Mouse (Mus musculus) layer of hippocampus, postnatal 14 days (tissue): ENCODE results near the gene Tsga10ip. TPM values are rescaled to one million over a fixed set of nuclear protein-coding genes. Genes with fewer than 3 reads are reported as not detected.
A peak's percentile ranks its signal among the peaks of the same experiment; 100 is the strongest.
"Not testable (repeated sequence)": the region's sequence is repeated elsewhere in the genome, so short reads cannot be mapped to it uniquely, and the experiment has no call there.

Experiments used
- DNase-seq, 2 experiments: peaks; one replicate each; pipeline ENCODE4 v3.0.0; 2021 to 2022; ENCODE audit warnings: low spot score in 2 of 2, mixed read lengths in 1 of 2
- total RNA-seq, 2 experiments: library from RNA; stranded (reverse); gene quantifications; 2 replicates each; pipeline ENCODE4 v1.2.3; 2021

The Tsga10ip gene
- total RNA-seq, 2 experiments from 2014 or later = 0.67 TPM; not detected in 1

GRCm38 (mm10) chr19:5424092-5424781 lies 21.9 kb upstream of the Tsga10ip start:
- DNase-seq = peak; percentile 63 to 69

GRCm38 (mm10) chr19:5423561-5423960 lies 21.2 kb upstream of the Tsga10ip start:
- DNase-seq = no peak

GRCm38 (mm10) chr19:5422895-5423443 lies 20.6 kb upstream of the Tsga10ip start:
- DNase-seq = no peak

- DNase-seq = no peak
Measured at GRCm38 (mm10) chr19:5422267-5422666, 19.9 kb upstream of the Tsga10ip start.

GRCm38 (mm10) chr19:5421784-5422183 lies 19.5 kb upstream of the Tsga10ip start:
- no peak for DNase-seq

GRCm38 (mm10) chr19:5420579-5420978 lies 18.3 kb upstream of the Tsga10ip start:
- DNase-seq = no peak

GRCm38 (mm10) chr19:5419630-5420029 lies 17.3 kb upstream of the Tsga10ip start:
- no peak for DNase-seq

- no peak for DNase-seq
Measured at GRCm38 (mm10) chr19:5418750-5419466, 16.6 kb upstream of the Tsga10ip start.

GRCm38 (mm10) chr19:5414534-5414957 lies 12.2 kb upstream of the Tsga10ip start:
- DNase-seq = no peak

- no peak for DNase-seq
Measured at GRCm38 (mm10) chr19:5413840-5414239, 11.5 kb upstream of the Tsga10ip start.

GRCm38 (mm10) chr19:5411961-5412360 lies 9.6 kb upstream of the Tsga10ip start:
- no peak for DNase-seq

- DNase-seq = no peak
Measured at GRCm38 (mm10) chr19:5410641-5411040, 8.3 kb upstream of the Tsga10ip start.

GRCm38 (mm10) chr19:5409068-5409467 lies 6.7 kb upstream of the Tsga10ip start:
- DNase-seq = no peak

GRCm38 (mm10) chr19:5408057-5409001 lies 6.0 kb upstream of the Tsga10ip start:
- DNase-seq = no peak

- DNase-seq = peak; percentile 34 to 63
Measured at GRCm38 (mm10) chr19:5407133-5407532, 4.8 kb upstream of the Tsga10ip start.

GRCm38 (mm10) chr19:5406531-5407126 lies 4.3 kb upstream of the Tsga10ip start:
- DNase-seq = peak in 1 of 2 experiments; percentile 13

- DNase-seq = no peak
Measured at GRCm38 (mm10) chr19:5405924-5406323, 3.6 kb upstream of the Tsga10ip start.

- DNase-seq = not testable (repeated sequence)
Measured at GRCm38 (mm10) chr19:5401073-5401472, 1.3 kb downstream of the Tsga10ip start.

- DNase-seq = no peak
Measured at GRCm38 (mm10) chr19:5395371-5395770, 7.0 kb downstream of the Tsga10ip start.

GRCm38 (mm10) chr19:5394168-5394567 lies 8.2 kb downstream of the Tsga10ip start:
- no peak for DNase-seq

- DNase-seq = no peak
Measured at GRCm38 (mm10) chr19:5392892-5393291, 9.4 kb downstream of the Tsga10ip start.
